Mouse (Mus musculus): ENCODE measurements around the gene Nop53. TPM values are rescaled to one million over a fixed set of nuclear protein-coding genes. Genes with fewer than 3 reads are reported as not detected.

Nop53 gene
- total and polyA plus RNA-seq, 3 experiments: 118 to 630 (median 328) TPM

- peaks cover 16% of the 10 kb centered on the region for H3K4me1 ChIP-seq (ENCODE audit: insufficient read depth, low read depth, low read length)
- TF ChIP-seq TAL1 (conservative IDR thresholded peaks at IDR 0.05; ENCODE audit: low read depth, low read length): no peak
- TF ChIP-seq GATA2 (IDR thresholded peaks at IDR 0.05; ENCODE audit: borderline replicate concordance, low read depth, low read length): no peak
- TF ChIP-seq CTCF (IDR thresholded peaks at IDR 0.05; ENCODE audit: low read depth, low read length): no peak
- TF ChIP-seq POLR2AphosphoS5 (IDR thresholded peaks at IDR 0.05; ENCODE audit: insufficient replicate concordance, low read depth, low read length): no peak
- TF ChIP-seq GATA1 (IDR thresholded peaks at IDR 0.05; ENCODE audit: borderline replicate concordance, low read length): no peak
- ATAC-seq (ENCODE audit: extremely low read depth, insufficient number of reproducible peaks, low FRiP score, poor library complexity, severe bottlenecking) (no peak), DNase-seq (ENCODE audit: low spot score) (no peak)
- H3K36me3 ChIP-seq (replicated peaks): peaks cover 61% of the 10 kb centered on the region
- no peaks in the 10 kb centered on the region for H3K9me3 ChIP-seq (replicated peaks)
- H3K27me3 ChIP-seq (ENCODE audit: insufficient read depth, low read length): peaks cover 1% of the 10 kb centered on the region; the same call in 1 of the 2 replicates
- no peak overlapping the region for H3K4me3 ChIP-seq (ENCODE audit: low read depth, low read length)
These were observed 26.4 kb upstream of the Nop53 start for GRCm38 (mm10) chr7:15972247-15972646.

- Histone ChIP-seq H3K9me3 (replicated peaks) (no peaks in the 10 kb centered on the region), H3K4me3 (ENCODE audit: low read depth, low read length) (no peak overlapping the region), H3K36me3 (replicated peaks) (peaks cover 37% of the 10 kb centered on the region), H3K27me3 (ENCODE audit: insufficient read depth, low read length) (peaks cover 15% of the 10 kb centered on the region), H3K4me1 (ENCODE audit: insufficient read depth, low read depth, low read length) (peaks cover 14% of the 10 kb centered on the region)
- TF ChIP-seq CTCF (IDR thresholded peaks at IDR 0.05; ENCODE audit: low read depth, low read length) (peak; percentile 9; the same call in 1 of the 2 replicates), GATA2 (IDR thresholded peaks at IDR 0.05; ENCODE audit: borderline replicate concordance, low read depth, low read length) (no peak)
- ATAC-seq (ENCODE audit: extremely low read depth, insufficient number of reproducible peaks, low FRiP score, poor library complexity, severe bottlenecking) (no peak), DNase-seq (ENCODE audit: low spot score) (no peak)
These were observed 23.8 kb upstream of the Nop53 start for GRCm38 (mm10) chr7:15969674-15970073.

GRCm38 (mm10) chr7:15968322-15968721, 22.4 kb upstream of the Nop53 start:
- TF ChIP-seq GATA2 (IDR thresholded peaks at IDR 0.05; ENCODE audit: borderline replicate concordance, low read depth, low read length) (no peak), CTCF (IDR thresholded peaks at IDR 0.05; ENCODE audit: low read depth, low read length) (no peak), TAL1 (conservative IDR thresholded peaks at IDR 0.05; ENCODE audit: low read depth, low read length) (no peak), GATA1 (IDR thresholded peaks at IDR 0.05; ENCODE audit: borderline replicate concordance, low read length) (no peak), POLR2AphosphoS5 (IDR thresholded peaks at IDR 0.05; ENCODE audit: insufficient replicate concordance, low read depth, low read length) (no peak)
- Histone ChIP-seq H3K27me3 (ENCODE audit: insufficient read depth, low read length) (peaks cover 22% of the 10 kb centered on the region), H3K4me3 (ENCODE audit: low read depth, low read length) (no peak overlapping the region), H3K9me3 (replicated peaks) (no peaks in the 10 kb centered on the region), H3K36me3 (replicated peaks) (peaks cover 26% of the 10 kb centered on the region), H3K4me1 (ENCODE audit: insufficient read depth, low read depth, low read length) (peaks cover 24% of the 10 kb centered on the region)
- ATAC-seq (ENCODE audit: extremely low read depth, insufficient number of reproducible peaks, low FRiP score, poor library complexity, severe bottlenecking) (no peak), DNase-seq (ENCODE audit: low spot score) (no peak)

- H3K4me3 ChIP-seq (ENCODE audit: low read depth, low read length): peak within 1 kb of the TSS; percentile 61; the same call in 1 of the 2 replicates
- ATAC-seq (ENCODE audit: extremely low read depth, insufficient number of reproducible peaks, low FRiP score, poor library complexity, severe bottlenecking) (peak; percentile 31), DNase-seq (ENCODE audit: low spot score) (peak; percentile 85)
- H3K4me1 ChIP-seq (ENCODE audit: insufficient read depth, low read depth, low read length): peaks cover 24% of the 10 kb centered on the region
- TF ChIP-seq TAL1 (conservative IDR thresholded peaks at IDR 0.05; ENCODE audit: low read depth, low read length): no peak
- peak; percentile 76 for TF ChIP-seq CTCF (IDR thresholded peaks at IDR 0.05; ENCODE audit: low read depth, low read length)
- H3K27me3 ChIP-seq (ENCODE audit: insufficient read depth, low read length): peaks cover 28% of the 10 kb centered on the region
- H3K36me3 ChIP-seq (replicated peaks): peaks cover 16% of the 10 kb centered on the region
- H3K9me3 ChIP-seq (replicated peaks): no peaks in the 10 kb centered on the region
These were observed 21.4 kb upstream of the Nop53 start, which contains the start of gene Ehd2 for GRCm38 (mm10) chr7:15967312-15967711. Ehd2 (minus strand) TSS chr7:15967567.

- no peak overlapping the region for H3K4me3 ChIP-seq (ENCODE audit: low read depth, low read length)
- TF ChIP-seq GATA1 (IDR thresholded peaks at IDR 0.05; ENCODE audit: borderline replicate concordance, low read length) (no peak), CTCF (IDR thresholded peaks at IDR 0.05; ENCODE audit: low read depth, low read length) (no peak), TAL1 (conservative IDR thresholded peaks at IDR 0.05; ENCODE audit: low read depth, low read length) (no peak), GATA2 (IDR thresholded peaks at IDR 0.05; ENCODE audit: borderline replicate concordance, low read depth, low read length) (no peak), POLR2AphosphoS5 (IDR thresholded peaks at IDR 0.05; ENCODE audit: insufficient replicate concordance, low read depth, low read length) (no peak)
- peaks cover 36% of the 10 kb centered on the region for H3K27me3 ChIP-seq (ENCODE audit: insufficient read depth, low read length)
- no peak for DNase-seq (ENCODE audit: low spot score)
- no peak for ATAC-seq (ENCODE audit: extremely low read depth, insufficient number of reproducible peaks, low FRiP score, poor library complexity, severe bottlenecking)
- H3K9me3 ChIP-seq (replicated peaks): no peaks in the 10 kb centered on the region
- peaks cover 8% of the 10 kb centered on the region for H3K36me3 ChIP-seq (replicated peaks)
- H3K4me1 ChIP-seq (ENCODE audit: insufficient read depth, low read depth, low read length): peaks cover 24% of the 10 kb centered on the region
These were observed 20.6 kb upstream of the Nop53 start for GRCm38 (mm10) chr7:15966489-15966888.

GRCm38 (mm10) chr7:15963798-15964652, 18.2 kb upstream of the Nop53 start:
- H3K4me1 ChIP-seq (ENCODE audit: insufficient read depth, low read depth, low read length): peaks cover 24% of the 10 kb centered on the region
- ATAC-seq (ENCODE audit: extremely low read depth, insufficient number of reproducible peaks, low FRiP score, poor library complexity, severe bottlenecking): no peak
- no peak overlapping the region for H3K4me3 ChIP-seq (ENCODE audit: low read depth, low read length)
- no peak for DNase-seq (ENCODE audit: low spot score)
- TF ChIP-seq GATA2 (IDR thresholded peaks at IDR 0.05; ENCODE audit: borderline replicate concordance, low read depth, low read length) (no peak), POLR2AphosphoS5 (IDR thresholded peaks at IDR 0.05; ENCODE audit: insufficient replicate concordance, low read depth, low read length) (no peak), TAL1 (conservative IDR thresholded peaks at IDR 0.05; ENCODE audit: low read depth, low read length) (no peak), CTCF (IDR thresholded peaks at IDR 0.05; ENCODE audit: low read depth, low read length) (no peak), GATA1 (IDR thresholded peaks at IDR 0.05; ENCODE audit: borderline replicate concordance, low read length) (no peak)
- no peaks in the 10 kb centered on the region for H3K9me3 ChIP-seq (replicated peaks)
- H3K36me3 ChIP-seq (replicated peaks): no peaks in the 10 kb centered on the region
- H3K27me3 ChIP-seq (ENCODE audit: insufficient read depth, low read length): peaks cover 51% of the 10 kb centered on the region

Data from G1E (cell line).